Mouse (Mus musculus): ENCODE results near the gene Cap1. TPM values are rescaled to one million over a fixed set of nuclear protein-coding genes. Genes with fewer than 3 reads are reported as not detected.
A peak's percentile ranks its signal among the peaks of the same experiment; 100 is the strongest.

The Cap1 gene
- polyA plus RNA-seq, 1 experiment from 2014 or later, result 28.4 TPM

GRCm38 (mm10) chr4:122909572-122910189 is 23.8 kb upstream of the Cap1 start:
- WGBS (ENCODE audit: insufficient replicate concordance), result 68% methylated on average over 12 of the region's 12 CpGs
- Histone ChIP-seq H3K27me3 (ENCODE audit: insufficient read depth, low read length) (no peaks in the 10 kb centered on the region), H3K27ac (ENCODE audit: low read depth) (no peak overlapping the region), H3K4me2 (ENCODE audit: low read depth, low read length) (no peak overlapping the region), H3K36me3 (replicated peaks; ENCODE audit: insufficient read depth, low read length) (no peaks in the 10 kb centered on the region), H3K4me3 (ENCODE audit: low read depth, low read length) (no peak overlapping the region), H3K4me1 (ENCODE audit: insufficient read depth) (no peaks in the 10 kb centered on the region), H3K9me3 (ENCODE audit: low read length) (peaks cover 9% of the 10 kb centered on the region), H3K9ac (replicated peaks) (no peak overlapping the region)
- TF ChIP-seq EP300 (IDR thresholded peaks at IDR 0.05; ENCODE audit: low read depth) (no peak), CTCF (IDR thresholded peaks at IDR 0.05; ENCODE audit: low read depth) (no peak)
- DNase-seq (no peak), ATAC-seq (no peak)

GRCm38 (mm10) chr4:122905359-122905758 is 19.5 kb upstream of the Cap1 start:
- peaks cover 3% of the 10 kb centered on the region; the same call in 1 of the 2 replicates for H3K9me3 ChIP-seq (ENCODE audit: low read length)
- no peak overlapping the region for H3K4me3 ChIP-seq (ENCODE audit: low read depth, low read length)
- ATAC-seq (no peak), DNase-seq (no peak)
- H3K27me3 ChIP-seq (ENCODE audit: insufficient read depth, low read length), result no peaks in the 10 kb centered on the region
- TF ChIP-seq EP300 (IDR thresholded peaks at IDR 0.05; ENCODE audit: low read depth) (no peak), CTCF (IDR thresholded peaks at IDR 0.05; ENCODE audit: low read depth) (no peak)
- H3K4me2 ChIP-seq (ENCODE audit: low read depth, low read length), result no peak overlapping the region
- H3K9ac ChIP-seq (replicated peaks), result no peak overlapping the region
- 82% methylated on average over 10 of the region's 10 CpGs for WGBS (ENCODE audit: insufficient replicate concordance)
- H3K36me3 ChIP-seq (replicated peaks; ENCODE audit: insufficient read depth, low read length), result no peaks in the 10 kb centered on the region
- H3K4me1 ChIP-seq (ENCODE audit: insufficient read depth), result no peaks in the 10 kb centered on the region
- H3K27ac ChIP-seq (ENCODE audit: low read depth), result no peak overlapping the region

GRCm38 (mm10) chr4:122903709-122904108 is 17.9 kb upstream of the Cap1 start:
- Histone ChIP-seq H3K9me3 (ENCODE audit: low read length) (peaks cover 3% of the 10 kb centered on the region; the same call in 1 of the 2 replicates), H3K4me3 (ENCODE audit: low read depth, low read length) (no peak overlapping the region), H3K27me3 (ENCODE audit: insufficient read depth, low read length) (no peaks in the 10 kb centered on the region), H3K27ac (ENCODE audit: low read depth) (no peak overlapping the region), H3K9ac (replicated peaks) (no peak overlapping the region), H3K36me3 (replicated peaks; ENCODE audit: insufficient read depth, low read length) (no peaks in the 10 kb centered on the region), H3K4me2 (ENCODE audit: low read depth, low read length) (no peak overlapping the region), H3K4me1 (ENCODE audit: insufficient read depth) (no peaks in the 10 kb centered on the region)
- ATAC-seq (no peak), DNase-seq (no peak)
- 71% methylated on average over 3 of the region's 3 CpGs for WGBS (ENCODE audit: insufficient replicate concordance)
- no peak for TF ChIP-seq EP300 (IDR thresholded peaks at IDR 0.05; ENCODE audit: low read depth)
- TF ChIP-seq CTCF (IDR thresholded peaks at IDR 0.05; ENCODE audit: low read depth), result no peak

- H3K4me1 ChIP-seq (ENCODE audit: insufficient read depth), result no peaks in the 10 kb centered on the region; the same call in 1 of the 2 replicates
Measured at GRCm38 (mm10) chr4:122902156-122902555, 16.3 kb upstream of the Cap1 start.

GRCm38 (mm10) chr4:122898313-122898712 is 12.5 kb upstream of the Cap1 start:
- no peaks in the 10 kb centered on the region; the same call in 1 of the 2 replicates for H3K4me1 ChIP-seq (ENCODE audit: insufficient read depth)
- DNase-seq (peak; percentile 63), ATAC-seq (no peak)
- H3K9me3 ChIP-seq (ENCODE audit: low read length), result no peaks in the 10 kb centered on the region
- H3K4me3 ChIP-seq (ENCODE audit: low read depth, low read length), result no peak overlapping the region
- H3K9ac ChIP-seq (replicated peaks), result no peak overlapping the region
- H3K4me2 ChIP-seq (ENCODE audit: low read depth, low read length), result no peak overlapping the region
- 16% methylated on average over 5 of the region's 5 CpGs for WGBS (ENCODE audit: insufficient replicate concordance)
- no peaks in the 10 kb centered on the region for H3K27me3 ChIP-seq (ENCODE audit: insufficient read depth, low read length)
- no peak overlapping the region for H3K27ac ChIP-seq (ENCODE audit: low read depth)
- H3K36me3 ChIP-seq (replicated peaks; ENCODE audit: insufficient read depth, low read length), result no peaks in the 10 kb centered on the region
- TF ChIP-seq EP300 (IDR thresholded peaks at IDR 0.05; ENCODE audit: low read depth) (no peak), CTCF (IDR thresholded peaks at IDR 0.05; ENCODE audit: low read depth) (peak; percentile 79)

More at GRCm38 (mm10) chr4:122902156-122902555, 16.3 kb upstream of the Cap1 start:
- Histone ChIP-seq H3K9me3 (ENCODE audit: low read length) (peaks cover 3% of the 10 kb centered on the region; the same call in 1 of the 2 replicates), H3K36me3 (replicated peaks; ENCODE audit: insufficient read depth, low read length) (no peaks in the 10 kb centered on the region), H3K9ac (replicated peaks) (no peak overlapping the region), H3K4me3 (ENCODE audit: low read depth, low read length) (no peak overlapping the region), H3K4me2 (ENCODE audit: low read depth, low read length) (no peak overlapping the region), H3K27me3 (ENCODE audit: insufficient read depth, low read length) (no peaks in the 10 kb centered on the region), H3K27ac (ENCODE audit: low read depth) (no peak overlapping the region)
- peak; percentile 45 for DNase-seq
- ATAC-seq, result no peak
- WGBS (ENCODE audit: insufficient replicate concordance), result 28% methylated on average over 6 of the region's 6 CpGs
- TF ChIP-seq CTCF (IDR thresholded peaks at IDR 0.05; ENCODE audit: low read depth) (peak; percentile 58), EP300 (IDR thresholded peaks at IDR 0.05; ENCODE audit: low read depth) (no peak)

GRCm38 (mm10) chr4:122897750-122898149 is 11.9 kb upstream of the Cap1 start:
- Histone ChIP-seq H3K27ac (ENCODE audit: low read depth) (no peak overlapping the region), H3K4me2 (ENCODE audit: low read depth, low read length) (no peak overlapping the region), H3K4me1 (ENCODE audit: insufficient read depth) (no peaks in the 10 kb centered on the region; the same call in 1 of the 2 replicates), H3K9ac (replicated peaks) (no peak overlapping the region), H3K4me3 (ENCODE audit: low read depth, low read length) (no peak overlapping the region), H3K9me3 (ENCODE audit: low read length) (no peaks in the 10 kb centered on the region), H3K36me3 (replicated peaks; ENCODE audit: insufficient read depth, low read length) (no peaks in the 10 kb centered on the region), H3K27me3 (ENCODE audit: insufficient read depth, low read length) (no peaks in the 10 kb centered on the region)
- WGBS (ENCODE audit: insufficient replicate concordance), result 61% methylated on average over 4 of the region's 4 CpGs
- TF ChIP-seq EP300 (IDR thresholded peaks at IDR 0.05; ENCODE audit: low read depth), result no peak
- no peak for TF ChIP-seq CTCF (IDR thresholded peaks at IDR 0.05; ENCODE audit: low read depth)
- no peak for ATAC-seq
- no peak for DNase-seq

Data from liver, postnatal 0 days (tissue).